Mouse (Mus musculus) hindbrain, embryonic 11.5 days (tissue): ENCODE data around the gene Smo. TPM values are rescaled to one million over a fixed set of nuclear protein-coding genes. Genes with fewer than 3 reads are reported as not detected.

Source experiments
- ATAC-seq: fragments of 200-750 bp; cut with Nextera tagmentation; 2 replicates; pipeline ENCODE4 v1.8.0; 2017; ENCODE audit warnings: mild to moderate bottlenecking, moderate TSS enrichment, moderate library complexity; ENCODE audit not compliant: low FRiP score
- DNase-seq: peaks from one replicate; pipeline ENCODE4 v3.0.0-alpha.2; 2015; ENCODE audit warnings: low spot score
- H3K27ac ChIP-seq: fragments of 300-500 bp; sonication (generic); 2 replicates; pipeline ENCODE4 v1.5.1; 2014; ENCODE audit warnings: mild to moderate bottlenecking, low read depth, low read length
- H3K27me3 ChIP-seq: fragments of 300-500 bp; sonication (generic); 2 replicates; pipeline ENCODE4 v1.6.1; 2014; ENCODE audit warnings: mild to moderate bottlenecking, low read length, moderate library complexity, mixed read lengths; ENCODE audit not compliant: control insufficient read depth, insufficient read depth
- H3K36me3 ChIP-seq: fragments of 300-500 bp; sonication (generic); 2 replicates; pipeline ENCODE4 v1.6.1; 2014; ENCODE audit warnings: mild to moderate bottlenecking, low read length, moderate library complexity, mixed read lengths; ENCODE audit not compliant: control insufficient read depth, insufficient read depth
- H3K4me1 ChIP-seq: fragments of 300-500 bp; sonication (generic); replicated peaks from 2 replicates; pipeline ENCODE4 v1.6.1; 2014; ENCODE audit warnings: low read length, mixed read lengths; ENCODE audit not compliant: control insufficient read depth, insufficient read depth
- H3K4me2 ChIP-seq: fragments of 300-500 bp; sonication (generic); replicated peaks from 2 replicates; pipeline ENCODE4 v1.6.1; 2014; ENCODE audit warnings: mild to moderate bottlenecking, low read depth, low read length
- H3K4me3 ChIP-seq: fragments of 300-500 bp; sonication (generic); 2 replicates; pipeline ENCODE4 v1.5.1; 2014; ENCODE audit warnings: low read depth, low read length
- H3K9ac ChIP-seq: fragments of 300-500 bp; sonication (generic); 2 replicates; pipeline ENCODE4 v1.6.1; 2014; ENCODE audit warnings: low read depth, low read length
- H3K9me3 ChIP-seq: fragments of 300-500 bp; sonication (generic); 2 replicates; pipeline ENCODE4 v1.6.1; 2016; ENCODE audit warnings: low read length; ENCODE audit not compliant: control insufficient read depth
- WGBS: fragments of 180-500 bp; shearing (Covaris S2); extraction: QIAGEN DNeasy Blood & Tissue Kit; methylation state at CpG from one replicate; pipeline ENCODE4 v1.1.7; 2014; 5-methylcytosine and 5-hydroxymethylcytosine counted together
- polyA plus RNA-seq: library from polyadenylated mRNA; unstranded; fragments of >200 nt; fragmentation: Nextera tagmentation; extraction: Ambion mirVana; gene quantifications from 2 replicates; pipeline ENCODE4 v1.2.1, GENCODE M21; 2014

Gene Smo
- polyA plus RNA-seq, 1 experiment from 2014 or later = 39.3 TPM

GRCm38 (mm10) chr6:29788779-29789350 lies 53.6 kb downstream of the Smo start:
- WGBS = 28% methylated on average over 3 of the region's 3 CpGs
- Histone ChIP-seq H3K9ac (no peak overlapping the region), H3K27ac (no peak overlapping the region), H3K36me3 (no peaks in the 10 kb centered on the region), H3K4me1 (no peaks in the 10 kb centered on the region), H3K4me2 (no peak overlapping the region), H3K4me3 (no peak overlapping the region), H3K27me3 (no peaks in the 10 kb centered on the region), H3K9me3 (no peaks in the 10 kb centered on the region)
- DNase-seq (peak; percentile 16), ATAC-seq (no peak)

DNA sequence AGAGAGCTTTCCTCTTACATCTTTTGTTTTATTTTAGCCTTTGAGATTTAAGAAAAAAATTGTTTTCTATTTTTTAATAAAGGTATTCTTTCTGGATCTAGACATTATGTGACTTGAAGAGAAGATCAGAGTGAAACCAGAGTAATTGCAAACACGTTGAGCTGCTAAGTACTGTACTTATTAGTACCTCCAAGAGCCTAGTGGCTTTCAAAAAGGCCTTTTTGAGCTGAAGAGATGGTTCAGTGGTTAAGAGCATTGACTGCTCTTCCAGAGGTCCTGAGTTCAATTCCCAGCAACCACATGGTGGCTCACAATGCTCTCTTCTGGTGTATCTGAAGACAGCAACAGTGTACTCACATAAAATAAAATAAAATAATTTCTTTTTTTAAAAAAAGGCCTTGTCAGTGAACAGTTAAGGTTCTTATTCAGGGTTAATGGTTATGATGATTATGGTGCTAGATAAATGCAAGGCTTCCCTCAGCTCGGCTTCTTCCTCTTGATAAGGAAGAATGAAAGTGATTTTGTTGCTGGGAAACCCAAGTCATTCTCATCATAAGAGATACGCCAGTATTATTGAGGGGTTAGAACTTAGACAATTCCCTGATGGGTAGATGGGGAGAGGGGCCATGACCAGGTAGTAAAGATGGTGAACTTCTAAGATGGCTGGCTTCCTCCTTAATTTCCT lies 54.9 kb downstream of the Smo start:
- H3K4me3 ChIP-seq = no peak overlapping the region
- no peak for DNase-seq
- H3K27me3 ChIP-seq = no peaks in the 10 kb centered on the region
- H3K4me2 ChIP-seq = no peak overlapping the region
- H3K36me3 ChIP-seq = no peaks in the 10 kb centered on the region
- H3K27ac ChIP-seq = no peak overlapping the region
- no peaks in the 10 kb centered on the region for H3K9me3 ChIP-seq
- WGBS = 93% methylated on average over 3 of the region's 3 CpGs
- no peak overlapping the region for H3K9ac ChIP-seq
- no peaks in the 10 kb centered on the region for H3K4me1 ChIP-seq
- ATAC-seq = no peak

GRCm38 (mm10) chr6:29793520-29793919 lies 58.2 kb downstream of the Smo start:
- H3K27me3 ChIP-seq = no peaks in the 10 kb centered on the region
- H3K36me3 ChIP-seq = no peaks in the 10 kb centered on the region
- H3K4me3 ChIP-seq = no peak overlapping the region
- no peaks in the 10 kb centered on the region for H3K9me3 ChIP-seq
- WGBS = 79% methylated on average over 1 of the region's 1 CpGs
- H3K9ac ChIP-seq = no peak overlapping the region
- no peak overlapping the region for H3K4me2 ChIP-seq
- H3K27ac ChIP-seq = no peak overlapping the region
- H3K4me1 ChIP-seq = no peaks in the 10 kb centered on the region
- ATAC-seq = no peak
- no peak for DNase-seq

DNA sequence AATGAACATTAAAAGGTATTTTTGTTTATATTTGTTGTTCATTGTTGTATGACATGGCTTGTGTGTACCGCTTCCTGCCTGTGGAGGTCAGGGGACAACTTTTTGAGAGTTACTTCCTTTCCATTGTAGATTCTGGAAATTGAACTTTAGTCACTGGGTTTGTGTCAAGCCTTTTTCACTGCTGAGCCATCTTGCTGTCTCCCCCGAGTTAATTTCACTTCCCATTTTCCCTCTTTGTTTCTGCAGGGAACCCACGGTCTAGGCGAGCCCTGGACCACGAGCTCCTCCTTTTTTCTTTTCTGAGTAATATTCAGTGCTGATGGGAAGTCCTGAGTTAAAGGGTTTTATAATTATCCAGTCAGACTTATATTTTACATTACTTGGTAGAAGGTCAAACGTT lies 59.3 kb downstream of the Smo start:
- H3K4me1 ChIP-seq = no peaks in the 10 kb centered on the region
- H3K27ac ChIP-seq = no peak overlapping the region
- H3K4me2 ChIP-seq = no peak overlapping the region
- H3K36me3 ChIP-seq = no peaks in the 10 kb centered on the region
- no peak overlapping the region for H3K4me3 ChIP-seq
- 89% methylated on average over 6 of the region's 6 CpGs for WGBS
- H3K9me3 ChIP-seq = no peaks in the 10 kb centered on the region
- ATAC-seq = no peak
- DNase-seq = no peak
- no peak overlapping the region for H3K9ac ChIP-seq
- no peaks in the 10 kb centered on the region for H3K27me3 ChIP-seq

GRCm38 (mm10) chr6:29802979-29803378 lies 67.7 kb downstream of the Smo start:
- 91% methylated on average over 1 of the region's 1 CpGs for WGBS
- Histone ChIP-seq H3K27me3 (no peaks in the 10 kb centered on the region), H3K9me3 (no peaks in the 10 kb centered on the region), H3K36me3 (no peaks in the 10 kb centered on the region), H3K4me3 (no peak overlapping the region), H3K9ac (no peak overlapping the region), H3K4me2 (no peak overlapping the region), H3K4me1 (no peaks in the 10 kb centered on the region), H3K27ac (no peak overlapping the region)
- no peak for ATAC-seq
- no peak for DNase-seq

DNA sequence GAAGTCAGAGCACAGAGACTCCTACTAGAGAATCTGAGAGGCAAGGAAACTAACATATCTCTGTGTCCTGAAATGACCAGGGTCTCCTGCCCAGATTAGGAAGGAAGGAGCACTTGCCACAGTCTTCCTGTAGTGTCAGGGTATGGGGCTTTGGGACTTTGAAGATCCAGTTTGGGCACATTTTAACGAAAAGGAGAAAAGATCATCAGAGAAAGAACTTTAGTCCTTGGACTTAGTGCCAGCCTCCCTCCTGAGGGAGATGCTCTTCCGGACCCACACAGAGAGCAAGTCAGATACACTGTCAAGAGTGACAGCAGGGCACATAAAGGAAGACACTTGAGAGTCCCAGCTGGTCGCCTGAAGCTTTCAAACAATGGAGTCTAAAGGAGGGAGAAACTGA lies 68.7 kb downstream of the Smo start:
- Histone ChIP-seq H3K4me3 (no peak overlapping the region), H3K4me1 (no peaks in the 10 kb centered on the region), H3K4me2 (no peak overlapping the region), H3K36me3 (no peaks in the 10 kb centered on the region), H3K27me3 (no peaks in the 10 kb centered on the region), H3K9me3 (no peaks in the 10 kb centered on the region), H3K27ac (no peak overlapping the region), H3K9ac (no peak overlapping the region)
- ATAC-seq = no peak
- DNase-seq = no peak
- WGBS = 59% methylated on average over 3 of the region's 3 CpGs

DNA sequence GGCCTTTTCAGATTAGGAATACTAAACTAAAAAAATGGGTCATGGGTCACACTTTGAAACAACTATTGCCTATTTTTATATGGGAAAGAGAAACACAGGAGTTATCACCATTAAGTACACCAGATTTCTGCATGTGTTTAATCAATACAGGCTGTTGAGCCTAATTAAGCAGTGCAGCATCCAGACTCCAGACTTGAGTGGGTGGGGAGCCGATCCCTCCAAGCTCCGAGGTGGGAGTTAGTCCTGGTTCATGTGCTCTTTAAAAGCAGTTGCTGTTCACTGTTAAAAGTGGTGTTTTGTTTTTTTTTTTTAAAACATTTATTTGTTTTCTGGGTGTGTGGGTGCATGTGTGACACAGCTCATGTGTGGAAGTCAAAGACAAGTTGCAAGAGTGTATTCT lies 70.1 kb downstream of the Smo start:
- WGBS = 80% methylated on average over 2 of the region's 2 CpGs
- Histone ChIP-seq H3K27me3 (no peaks in the 10 kb centered on the region), H3K4me1 (no peaks in the 10 kb centered on the region), H3K9me3 (no peaks in the 10 kb centered on the region), H3K4me3 (no peak overlapping the region), H3K9ac (no peak overlapping the region), H3K36me3 (no peaks in the 10 kb centered on the region), H3K4me2 (no peak overlapping the region), H3K27ac (no peak overlapping the region)
- ATAC-seq = no peak
- DNase-seq = no peak

Other genes with a start within 250 kb of the Smo start
- gene Kcp, start 227.6 kb upstream of the Smo start, polyA plus RNA-seq = 11.3 and 12.9 TPM in 2 replicates
- 2.5 and 2.7 TPM in 2 replicates for gene Irf5, start 208.9 kb upstream of the Smo start, polyA plus RNA-seq
- 97.3 and 118 TPM in 2 replicates for gene Tnpo3, start 125.6 kb upstream of the Smo start, polyA plus RNA-seq
- 5.7 and 6.1 TPM in 2 replicates for gene Tspan33, start 41.3 kb upstream of the Smo start, polyA plus RNA-seq
- 14.5 and 17.4 TPM in 2 replicates for gene Ahcyl2, start 32.5 kb downstream of the Smo start, polyA plus RNA-seq
- gene Strip2, start 181.5 kb downstream of the Smo start, polyA plus RNA-seq = 0.82 and 0.99 TPM in 2 replicates